Mouse (Mus musculus) spleen, postnatal 36 days (tissue): ENCODE results near the gene Myh7.

Experiments
- DNase-seq, 2 experiments: peaks; one replicate each; pipeline ENCODE4 v3.0.0; 2022; ENCODE audit warnings: low spot score in 2 of 2, mixed read lengths in 1 of 2

Myh7 gene

DNA sequence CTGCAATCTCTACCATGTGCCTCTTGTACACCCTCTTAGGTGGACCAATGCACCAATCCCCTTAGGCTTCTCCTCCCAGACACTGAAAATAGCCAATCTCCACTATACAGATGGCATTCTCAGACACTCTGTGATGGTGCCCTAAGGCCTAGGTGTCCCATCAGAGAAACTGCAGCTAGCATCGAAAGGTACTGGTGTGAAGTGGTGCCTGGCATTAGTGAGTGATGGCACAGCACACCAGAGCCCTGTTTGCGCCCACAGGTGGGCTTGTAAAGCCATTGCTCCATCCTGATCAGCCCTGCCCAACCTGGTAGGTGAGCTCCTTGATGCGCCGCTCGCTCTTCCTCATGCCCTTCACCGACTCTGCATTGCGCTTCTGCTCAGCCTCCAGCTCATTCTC, 50.5 kb downstream of the Myh7 start:
- DNase-seq = no peak

DNA sequence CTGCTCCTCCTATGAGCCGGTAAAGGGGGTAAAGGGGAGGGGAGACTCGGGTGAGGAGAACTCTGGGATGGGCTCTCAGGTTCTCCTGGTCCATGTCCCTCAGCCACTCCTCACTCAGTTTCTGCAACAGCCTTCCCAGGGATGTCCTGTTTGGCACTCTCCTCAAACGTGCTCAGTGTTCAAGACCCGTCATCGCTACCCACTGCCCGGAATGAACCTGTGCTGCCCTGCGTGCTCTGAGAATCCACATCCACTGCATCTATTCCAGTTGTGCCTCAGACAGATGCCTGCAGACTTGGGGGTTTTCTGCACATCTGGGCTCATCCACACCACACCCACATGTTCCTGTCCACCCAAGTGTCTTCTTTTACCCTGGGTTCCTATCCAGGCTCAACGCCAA, 51.9 kb downstream of the Myh7 start:
- no peak for DNase-seq

DNA sequence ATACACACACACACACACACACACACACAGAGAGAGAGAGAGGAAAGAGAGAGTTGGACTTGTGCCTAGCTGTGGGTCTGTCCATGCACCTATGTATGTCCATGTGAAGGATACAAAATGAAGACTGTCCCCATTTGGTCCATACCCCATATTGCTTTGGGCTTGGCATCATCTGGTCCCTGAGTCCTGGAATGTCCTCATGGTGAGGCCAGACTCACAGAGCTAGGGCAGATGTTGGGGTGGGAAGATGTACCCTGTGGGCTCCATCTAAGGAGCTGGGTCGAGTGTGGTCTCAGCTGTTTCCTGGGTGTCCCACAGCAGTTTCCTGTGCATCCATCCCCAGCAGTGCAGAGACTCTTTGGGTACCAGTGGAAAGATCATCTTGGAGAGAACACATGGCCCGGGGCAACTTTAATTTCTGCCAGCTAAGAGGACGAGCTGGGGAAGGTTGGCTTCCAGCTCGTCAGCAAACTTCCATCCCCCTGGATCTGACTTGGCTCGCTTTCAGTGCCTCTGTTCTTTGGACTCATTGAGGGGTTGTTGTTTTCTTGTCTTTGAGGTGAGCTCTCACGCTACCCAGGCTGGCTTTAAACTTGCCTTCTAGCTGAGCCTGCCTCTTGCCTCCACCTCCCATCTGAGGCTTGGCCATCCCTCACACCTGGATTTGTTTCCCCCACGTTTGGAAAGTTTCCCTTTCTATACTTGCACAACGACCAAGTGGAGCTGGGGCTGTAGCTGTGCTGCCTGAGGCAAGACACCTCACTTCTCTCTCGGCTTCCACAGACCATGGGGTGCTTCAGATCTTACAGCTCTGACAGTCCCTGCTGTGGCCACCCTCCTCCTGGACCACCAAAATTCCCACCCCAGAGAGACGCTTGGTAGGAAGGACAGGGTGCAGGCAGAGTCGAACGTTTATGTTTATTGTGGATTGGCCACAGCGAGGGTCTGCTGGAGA, 53.1 kb downstream of the Myh7 start:
- no peak for DNase-seq

DNA sequence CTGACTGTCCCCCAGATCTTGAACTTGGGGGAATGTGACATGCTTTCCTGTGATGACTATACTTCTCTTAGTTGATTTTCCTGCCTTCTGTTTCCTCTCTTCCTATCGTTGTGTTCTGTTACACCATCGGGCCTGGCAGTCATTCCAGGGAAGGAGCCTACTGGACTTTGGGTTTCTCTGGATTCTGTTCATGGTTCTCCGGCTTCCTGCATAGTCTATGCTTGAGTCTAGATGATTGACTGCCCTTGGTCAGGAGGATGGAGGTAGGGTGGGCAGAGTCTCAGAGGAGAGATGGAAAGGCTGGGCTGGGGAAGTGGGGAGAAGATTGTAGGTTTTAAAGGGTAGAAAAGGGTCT, 54.3 kb downstream of the Myh7 start:
- DNase-seq = no peak

- peak; percentile 33 to 48 for DNase-seq
Observed at GRCm38 (mm10) chr14:54939434-54940175, 54.8 kb downstream of the Myh7 start.

DNA sequence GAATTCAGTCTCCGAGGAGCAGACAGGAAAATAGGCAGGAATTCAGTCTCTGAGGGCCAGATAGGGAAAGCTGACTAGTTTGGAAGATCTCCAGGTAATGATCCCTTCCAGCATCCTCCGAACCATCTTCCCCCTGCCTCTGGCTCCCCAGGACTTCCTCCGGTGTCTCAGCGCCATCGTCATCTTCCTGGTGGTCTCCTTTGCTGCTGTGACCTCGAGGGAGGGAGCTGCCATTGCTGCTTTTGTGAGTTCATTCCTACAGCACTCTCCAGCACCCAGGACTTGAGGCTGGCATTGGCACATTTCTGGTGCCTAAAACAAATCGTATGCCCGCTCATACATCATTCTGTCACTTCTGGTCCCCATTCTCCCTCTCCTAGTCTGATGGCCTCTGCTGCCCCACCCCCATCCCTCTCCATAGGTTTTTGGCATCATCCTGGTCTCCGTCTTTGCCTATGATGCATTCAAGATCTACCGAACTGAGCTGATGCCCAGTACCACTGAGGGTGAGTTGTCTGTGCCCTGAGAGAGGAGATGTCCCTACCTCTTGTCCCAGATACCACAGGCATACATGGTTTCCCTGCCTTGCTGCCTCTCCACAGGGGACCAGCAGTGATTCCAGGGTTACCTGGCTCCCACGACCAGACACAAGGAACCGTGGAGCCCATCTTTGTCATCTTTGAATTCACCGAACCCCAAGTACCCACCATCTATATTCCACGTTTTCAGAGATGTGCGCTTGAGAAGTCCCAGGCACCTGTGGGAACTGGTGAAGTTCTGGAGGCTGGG, 55.8 kb downstream of the Myh7 start:
- DNase-seq = no peak

DNA sequence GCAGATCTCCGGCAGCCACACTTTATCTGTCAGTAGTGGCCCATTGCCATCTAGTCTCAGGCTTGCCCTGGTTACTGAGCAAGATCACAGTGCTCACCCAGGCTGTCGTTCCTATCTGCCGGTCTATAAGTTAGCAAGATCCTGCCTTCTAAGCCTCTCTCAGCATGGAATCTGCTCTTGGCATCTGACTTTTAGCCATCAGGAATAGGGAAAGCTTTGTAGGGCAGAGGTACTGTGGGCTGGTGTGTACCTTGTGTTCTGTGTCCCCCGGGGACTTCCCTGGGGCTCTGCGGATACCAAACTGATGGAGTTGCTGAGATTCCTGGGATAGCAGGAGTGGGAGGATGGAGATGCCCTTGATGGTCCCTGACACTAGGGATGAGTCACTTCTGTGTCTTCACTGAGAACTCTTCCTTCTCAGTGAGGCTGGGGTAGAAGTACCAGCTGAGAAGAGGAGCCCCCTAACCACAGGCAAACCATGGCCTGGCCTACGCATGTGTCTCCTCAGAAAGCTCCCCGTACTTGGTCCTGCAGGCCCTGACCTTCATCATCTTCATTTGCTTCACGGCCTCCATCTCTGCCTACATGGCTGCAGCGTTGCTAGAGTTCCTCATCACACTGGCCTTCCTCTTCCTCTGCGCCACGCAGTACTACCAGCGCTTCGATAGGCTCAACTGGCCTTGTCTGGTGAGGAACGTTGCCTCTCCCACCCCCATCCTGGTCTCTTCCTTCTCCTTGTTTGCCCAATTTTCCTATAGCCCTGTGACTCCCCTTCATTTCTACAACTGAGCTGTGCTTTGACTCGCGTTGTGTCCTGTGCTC, 56.9 kb downstream of the Myh7 start:
- DNase-seq = no peak

- DNase-seq = no peak
Observed at GRCm38 (mm10) chr14:54936831-54937160, 57.6 kb downstream of the Myh7 start.

GRCm38 (mm10) chr14:54935904-54936830, 58.3 kb downstream of the Myh7 start, which contains the start of gene Cmtm5:
TSS of gene Cmtm5 (plus strand) at chr14:54936261.
- DNase-seq = no peak

DNA sequence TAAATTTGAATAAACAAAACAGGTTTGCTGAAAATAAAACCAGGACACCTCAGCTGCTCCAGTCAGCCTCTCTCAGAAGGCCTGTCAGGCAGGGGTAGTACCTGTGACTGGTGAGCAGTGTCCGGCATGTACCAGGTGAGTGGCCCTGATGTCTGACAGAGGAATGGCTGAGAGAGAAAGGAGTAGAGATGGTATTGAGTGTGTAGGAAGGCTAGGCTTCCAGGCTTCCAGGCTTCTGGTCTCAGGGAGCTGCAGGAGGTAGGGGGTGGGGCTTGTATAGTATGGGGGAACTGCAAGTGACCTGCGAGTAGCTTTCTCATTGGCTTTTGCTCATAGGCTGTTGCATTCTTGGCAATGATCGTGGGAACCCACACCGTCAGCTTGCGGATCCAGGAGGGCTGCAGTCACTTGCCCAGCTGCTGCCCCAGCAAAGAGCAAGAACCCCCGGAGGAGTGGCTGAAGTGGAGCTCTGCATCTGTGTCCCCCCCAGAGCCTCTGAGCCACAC, 61.7 kb downstream of the Myh7 start, which contains the start of gene Il25:
Il25 (plus strand) TSS at position 51 of the 506 bp plus-strand sequence.
- DNase-seq = no peak

GRCm38 (mm10) chr14:54930431-54930830, 64.0 kb downstream of the Myh7 start:
- no peak for DNase-seq

GRCm38 (mm10) chr14:54929801-54930200, 64.6 kb downstream of the Myh7 start:
- no peak for DNase-seq

GRCm38 (mm10) chr14:54927296-54927695, 67.1 kb downstream of the Myh7 start:
- DNase-seq = no peak

- no peak for DNase-seq
Observed at GRCm38 (mm10) chr14:54926401-54927158, 67.8 kb downstream of the Myh7 start.

GRCm38 (mm10) chr14:54925349-54926342, 68.8 kb downstream of the Myh7 start, which contains the start of gene Efs:
TSS of gene Efs (minus strand) at chr14:54926126.
- no peak for DNase-seq

- no peak for DNase-seq
Observed at GRCm38 (mm10) chr14:54924641-54925348, 69.6 kb downstream of the Myh7 start.
